Mouse (Mus musculus) lung, postnatal 0 days (tissue): ENCODE measurements around the gene Susd4. TPM values are rescaled to one million over a fixed set of nuclear protein-coding genes. Genes with fewer than 3 reads are reported as not detected.
A peak's percentile ranks its signal among the peaks of the same experiment; 100 is the strongest.

Source experiments
- ATAC-seq: fragments of 200-750 bp; cut with Nextera tagmentation; 2 replicates; pipeline ENCODE4 v1.8.0; 2017; ENCODE audit warnings: moderate library complexity
- DNase-seq: peaks from one replicate; pipeline ENCODE4 v3.0.0-alpha.2; 2016; ENCODE audit warnings: low spot score
- H3K27ac ChIP-seq: fragments of 300-500 bp; sonication (generic); 2 replicates; pipeline ENCODE4 v1.5.1; 2014; ENCODE audit warnings: antibody characterized with exemption, mild to moderate bottlenecking, low read length, mixed read lengths
- H3K27me3 ChIP-seq: fragments of 300-500 bp; sonication (generic); replicated peaks from 2 replicates; pipeline ENCODE4 v1.6.1; 2014; ENCODE audit warnings: low read length, mixed read lengths; ENCODE audit not compliant: insufficient read depth
- H3K36me3 ChIP-seq: fragments of 300-500 bp; sonication (generic); 2 replicates; pipeline ENCODE4 v1.6.1; 2014; ENCODE audit warnings: low read length, mixed read lengths; ENCODE audit not compliant: insufficient read depth
- H3K4me1 ChIP-seq: fragments of 300-500 bp; sonication (generic); 2 replicates; pipeline ENCODE4 v1.6.1; 2014; ENCODE audit warnings: antibody characterized with exemption, low read depth, low read length, mixed read lengths; ENCODE audit not compliant: insufficient read depth
- H3K4me2 ChIP-seq: fragments of 300-500 bp; sonication (generic); replicated peaks from 2 replicates; pipeline ENCODE4 v1.6.1; 2014; ENCODE audit warnings: low read depth, mild to moderate bottlenecking, low read length, moderate library complexity, mixed read lengths
- H3K4me3 ChIP-seq: fragments of 300-500 bp; sonication (generic); 2 replicates; pipeline ENCODE4 v1.5.1; 2014; ENCODE audit warnings: low read depth, low read length
- H3K9ac ChIP-seq: fragments of 300-500 bp; sonication (generic); replicated peaks from 2 replicates; pipeline ENCODE4 v1.6.1; 2014; ENCODE audit warnings: low read depth, mild to moderate bottlenecking
- H3K9me3 ChIP-seq: fragments of 300-500 bp; sonication (generic); 2 replicates; pipeline ENCODE4 v1.6.1; 2016; ENCODE audit warnings: low read length, mixed read lengths
- CTCF ChIP-seq: IDR thresholded peaks from 2 replicates; pipeline ENCODE4 v1.5.1; 2016; ENCODE audit warnings: antibody characterized with exemption, mild to moderate bottlenecking
- EP300 ChIP-seq: IDR thresholded peaks from 2 replicates; pipeline ENCODE4 v1.6.1; 2016; ENCODE audit warnings: antibody characterized with exemption, mild to moderate bottlenecking, control low read depth
- WGBS: fragments of 180-500 bp; shearing (Covaris S2); extraction: QIAGEN DNeasy Blood & Tissue Kit; methylation state at CpG from one replicate; pipeline ENCODE4 v1.1.7; 2014; 5-methylcytosine and 5-hydroxymethylcytosine counted together
- polyA plus RNA-seq: library from polyadenylated mRNA; unstranded; fragments of >200 nt; fragmentation: Nextera tagmentation; extraction: Ambion mirVana; gene quantifications from 2 replicates; pipeline ENCODE4 v1.2.1, GENCODE M21; 2015

Susd4 gene
- polyA plus RNA-seq = 13.3 and 14.7 TPM in 2 replicates

DNA sequence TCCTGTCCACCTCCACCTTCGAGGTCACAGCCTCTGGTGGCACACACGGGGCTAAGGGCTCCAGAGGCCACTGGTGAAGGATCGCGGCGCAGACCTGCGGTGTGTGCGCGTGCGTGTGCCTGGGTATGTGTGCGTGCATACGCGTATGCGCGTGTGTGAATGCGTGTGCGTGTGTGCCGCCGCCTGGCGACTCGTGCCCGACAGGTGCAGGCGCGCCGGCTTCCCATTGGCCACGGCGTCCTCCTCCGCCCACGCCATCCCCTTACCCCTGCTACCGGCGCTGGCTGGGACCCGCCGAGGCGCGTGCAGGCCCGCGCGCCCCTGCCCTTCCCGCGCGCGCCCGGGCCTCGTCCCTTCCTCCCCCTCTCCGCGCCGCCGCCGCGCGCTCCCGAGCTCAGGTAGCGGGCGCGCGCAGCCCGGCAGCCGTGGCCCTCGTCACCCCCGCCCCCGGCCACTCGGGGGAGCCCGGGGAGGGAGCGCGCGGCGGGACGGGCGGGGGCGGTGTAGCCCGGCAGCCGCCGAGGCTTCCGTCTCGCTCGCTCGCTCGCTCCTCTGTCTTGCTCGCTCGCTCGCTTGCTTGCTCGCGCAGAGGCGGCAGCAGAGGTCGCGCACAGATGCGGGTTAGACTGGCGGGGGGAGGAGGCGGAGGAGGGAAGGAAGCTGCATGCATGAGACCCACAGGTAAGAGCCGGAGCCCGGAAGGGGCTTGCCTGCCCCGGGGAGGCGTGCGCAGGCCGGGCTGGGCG is at the start of gene Susd4:
Gene Susd4, plus strand, starts transcription at position 145 of the 746 bp plus-strand sequence.
- 0 out of 2 replicates have a peak, but pooled peaks cover 3% of the 10 kb centered on the region for H3K27me3 ChIP-seq
- ATAC-seq (peak; percentile 90), DNase-seq (peak; percentile 78)
- TF ChIP-seq CTCF (peak; percentile 46; the same call in 1 of the 2 replicates), EP300 (no peak)
- peak within 1 kb of the TSS; percentile 92 for H3K4me2 ChIP-seq
- H3K4me1 ChIP-seq = peaks cover 6% of the 10 kb centered on the region
- WGBS = under 1% methylated on average over 50 of the region's 95 CpGs
- H3K9me3 ChIP-seq = no peaks in the 10 kb centered on the region
- peak within 1 kb of the TSS; percentile 15; the same call in 1 of the 2 replicates for H3K27ac ChIP-seq
- peak within 1 kb of the TSS; percentile 46 for H3K9ac ChIP-seq
- H3K36me3 ChIP-seq = no peaks in the 10 kb centered on the region
- H3K4me3 ChIP-seq = peak within 1 kb of the TSS; percentile 64

DNA sequence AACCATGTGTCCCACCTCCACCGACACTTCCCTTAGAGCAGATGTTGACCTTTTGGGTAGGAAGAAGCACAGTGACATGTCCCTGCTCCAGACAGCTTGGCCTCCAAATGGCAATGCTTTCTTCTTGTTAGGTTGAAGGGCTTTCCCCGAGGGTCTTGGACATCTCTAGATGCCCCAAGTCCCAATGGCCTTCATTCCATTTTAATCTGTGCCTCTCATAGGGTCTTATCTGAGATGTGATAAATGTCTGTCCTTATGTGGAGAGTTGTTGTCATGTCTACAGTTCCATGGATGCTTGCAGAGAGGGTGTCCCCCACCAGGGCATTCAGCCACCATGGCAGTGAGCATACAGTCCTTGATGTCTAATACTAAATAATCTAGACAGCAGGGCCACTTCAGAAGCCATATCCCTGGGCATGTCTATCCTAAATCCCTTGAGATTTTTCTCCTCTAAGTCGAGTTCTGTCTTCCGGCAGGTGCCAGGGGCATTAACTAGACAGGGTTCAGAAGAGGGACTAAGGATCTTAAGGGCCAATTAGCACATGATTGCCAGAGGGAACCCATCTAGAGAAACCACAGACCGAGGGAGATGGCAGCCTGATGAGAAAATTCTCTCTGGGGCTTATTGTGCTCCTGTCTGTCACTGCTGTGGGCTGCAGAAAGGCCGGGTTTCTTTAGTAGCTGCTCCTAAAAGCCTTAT is 49.3 kb upstream of the Susd4 start:
- Histone ChIP-seq H3K4me3 (no peak overlapping the region), H3K9ac (no peak overlapping the region), H3K4me2 (no peak overlapping the region), H3K36me3 (no peaks in the 10 kb centered on the region), H3K27ac (no peak overlapping the region), H3K9me3 (no peaks in the 10 kb centered on the region), H3K4me1 (no peaks in the 10 kb centered on the region), H3K27me3 (no peaks in the 10 kb centered on the region)
- TF ChIP-seq CTCF (no peak), EP300 (no peak)
- DNase-seq (no peak), ATAC-seq (no peak)
- WGBS = 85% methylated on average over 6 of the region's 6 CpGs

DNA sequence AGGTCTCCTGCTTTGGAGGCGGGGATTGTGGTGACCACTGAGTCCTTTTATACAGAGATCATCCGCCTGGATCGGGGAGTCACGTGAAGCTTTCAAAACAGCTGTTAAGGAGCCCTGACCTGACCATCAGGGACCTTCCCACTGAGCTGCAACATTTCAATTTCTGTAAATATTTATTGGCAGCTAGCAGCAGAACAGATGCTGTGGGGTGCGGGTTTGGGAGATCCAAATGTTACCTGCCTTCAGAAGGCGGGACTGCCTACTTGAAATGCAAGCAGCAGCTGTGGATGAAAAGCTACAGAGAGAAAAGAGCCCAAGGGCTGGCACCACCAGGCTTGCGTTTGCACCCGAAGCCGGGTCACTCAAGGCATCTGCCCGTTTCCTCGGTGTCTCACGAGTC is 36.1 kb upstream of the Susd4 start:
- H3K9me3 ChIP-seq = no peaks in the 10 kb centered on the region
- TF ChIP-seq EP300 = no peak
- no peak for TF ChIP-seq CTCF
- ATAC-seq (no peak), DNase-seq (no peak)
- H3K4me3 ChIP-seq = no peak overlapping the region
- no peak overlapping the region for H3K4me2 ChIP-seq
- WGBS = 60% methylated on average over 12 of the region's 12 CpGs
- no peaks in the 10 kb centered on the region for H3K27me3 ChIP-seq
- no peak overlapping the region for H3K9ac ChIP-seq
- no peaks in the 10 kb centered on the region for H3K36me3 ChIP-seq
- H3K4me1 ChIP-seq = no peaks in the 10 kb centered on the region
- no peak overlapping the region for H3K27ac ChIP-seq

DNA sequence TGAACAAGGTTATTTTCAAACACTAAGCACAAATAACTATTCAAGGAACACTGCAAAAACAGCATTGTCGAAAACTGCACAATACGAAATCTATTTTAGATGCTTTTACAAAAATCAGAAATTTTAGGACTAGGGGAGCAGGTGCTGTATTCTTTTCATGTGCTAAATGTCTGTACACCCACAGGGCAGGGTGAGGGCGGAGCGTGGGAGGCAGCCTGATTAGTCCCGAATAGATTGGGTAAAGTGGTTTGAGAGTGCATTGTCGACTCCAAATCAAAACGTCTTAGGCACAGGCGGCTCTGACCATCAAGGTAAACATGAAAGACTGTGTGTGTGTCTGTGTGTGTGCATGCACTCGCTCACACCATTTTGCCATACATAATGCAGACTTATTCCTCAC is 34.7 kb upstream of the Susd4 start:
- H3K4me1 ChIP-seq = no peaks in the 10 kb centered on the region
- H3K9ac ChIP-seq = no peak overlapping the region
- H3K4me2 ChIP-seq = no peak overlapping the region
- TF ChIP-seq EP300 (no peak), CTCF (no peak)
- H3K27ac ChIP-seq = no peak overlapping the region
- 83% methylated on average over 9 of the region's 9 CpGs for WGBS
- no peak overlapping the region for H3K4me3 ChIP-seq
- H3K9me3 ChIP-seq = no peaks in the 10 kb centered on the region
- H3K36me3 ChIP-seq = no peaks in the 10 kb centered on the region
- H3K27me3 ChIP-seq = no peaks in the 10 kb centered on the region
- DNase-seq = no peak
- ATAC-seq = no peak

DNA sequence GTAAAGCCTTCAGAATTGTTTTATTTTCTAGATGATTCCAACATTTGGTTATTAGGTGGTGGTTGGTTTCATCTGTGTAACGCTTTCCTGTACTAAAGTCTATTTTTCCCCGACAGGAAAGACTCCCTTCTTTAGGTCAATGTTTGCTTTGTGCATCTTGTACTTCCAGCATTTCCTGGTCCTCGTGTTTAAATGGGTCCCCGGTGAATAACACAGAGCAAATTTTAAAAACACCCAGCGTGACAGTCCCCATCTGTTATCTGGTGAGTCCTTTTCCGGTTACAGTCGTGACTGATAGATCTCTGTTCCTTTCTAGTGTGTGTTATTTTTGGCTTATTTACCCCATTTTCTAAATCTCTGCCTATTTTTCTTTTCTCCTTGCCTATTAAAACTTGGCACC is 31.0 kb upstream of the Susd4 start:
- no peak overlapping the region for H3K4me2 ChIP-seq
- H3K27me3 ChIP-seq = no peaks in the 10 kb centered on the region
- no peaks in the 10 kb centered on the region for H3K4me1 ChIP-seq
- H3K27ac ChIP-seq = no peak overlapping the region
- 9% methylated on average over 7 of the region's 7 CpGs for WGBS
- H3K9me3 ChIP-seq = no peaks in the 10 kb centered on the region
- no peak overlapping the region for H3K9ac ChIP-seq
- no peak for TF ChIP-seq CTCF
- H3K4me3 ChIP-seq = no peak overlapping the region
- ATAC-seq (no peak), DNase-seq (no peak)
- H3K36me3 ChIP-seq = no peaks in the 10 kb centered on the region

DNA sequence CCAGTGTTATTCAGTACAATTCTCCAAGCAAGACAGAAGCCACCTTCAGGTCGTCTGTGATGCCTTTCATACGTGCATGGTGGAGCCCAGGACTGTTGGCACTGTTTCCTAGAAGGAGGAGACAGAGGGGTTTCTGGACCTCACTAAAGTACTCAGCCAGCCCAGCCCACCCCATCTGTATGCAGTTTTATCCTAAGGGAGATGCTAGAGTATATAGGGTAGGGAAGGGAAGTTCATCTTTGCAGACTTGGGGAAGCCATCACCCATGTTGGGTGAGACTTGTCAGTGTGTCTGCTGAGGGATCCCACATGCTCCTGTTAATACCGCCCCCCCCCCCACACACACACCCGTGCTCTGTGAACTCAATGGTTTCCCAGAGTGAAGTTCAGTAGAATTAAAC is 27.8 kb upstream of the Susd4 start:
- no peak overlapping the region for H3K9ac ChIP-seq
- ATAC-seq = no peak
- WGBS = 45% methylated on average over 4 of the region's 4 CpGs

More for the DNA sequence above, 27.8 kb upstream of the Susd4 start:
- Histone ChIP-seq H3K36me3 (no peaks in the 10 kb centered on the region), H3K9me3 (no peaks in the 10 kb centered on the region), H3K4me1 (no peaks in the 10 kb centered on the region), H3K27ac (no peak overlapping the region), H3K4me3 (no peak overlapping the region), H3K4me2 (no peak overlapping the region), H3K27me3 (no peaks in the 10 kb centered on the region)
- no peak for DNase-seq
- TF ChIP-seq EP300 (no peak), CTCF (no peak)
